Mouse (Mus musculus): ENCODE data around the gene Grm5. TPM values are rescaled to one million over a fixed set of nuclear protein-coding genes. Genes with fewer than 3 reads are reported as not detected.

The Grm5 gene
- polyA plus RNA-seq, 1 experiment from 2014 or later = not detected

DNA sequence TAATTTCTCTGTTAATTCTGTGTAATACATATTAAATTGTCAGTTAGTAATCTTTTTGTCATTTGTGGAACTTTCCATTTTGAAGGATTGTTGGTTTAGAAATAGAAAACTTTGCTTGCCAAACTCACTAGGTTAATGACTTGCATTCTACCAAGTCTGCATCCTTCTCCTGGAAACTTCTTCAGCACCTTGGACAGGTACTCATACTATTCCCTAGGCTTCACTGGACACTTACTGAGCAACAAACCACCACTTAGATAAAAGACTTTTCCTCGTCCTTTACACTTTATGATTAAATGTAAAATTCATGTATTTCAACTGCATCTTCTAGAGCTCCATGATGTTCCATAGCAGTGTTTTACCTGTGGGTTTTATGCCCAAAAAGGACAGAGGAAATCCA, 4.0 kb downstream of the Grm5 start:
- Histone ChIP-seq H3K4me1 (replicated peaks; ENCODE audit: control insufficient read depth, insufficient read depth, low read length) (no peaks in the 10 kb centered on the region), H3K9ac (ENCODE audit: low read depth, low read length) (no peak overlapping the region), H3K4me3 (ENCODE audit: low read depth, low read length) (no peak overlapping the region), H3K27me3 (replicated peaks; ENCODE audit: control insufficient read depth, insufficient read depth, low read length) (no peaks in the 10 kb centered on the region; the same call in 1 of the 2 replicates), H3K4me2 (replicated peaks; ENCODE audit: low read depth) (no peak overlapping the region), H3K9me3 (ENCODE audit: control insufficient read depth) (no peaks in the 10 kb centered on the region), H3K27ac (ENCODE audit: low read depth, low read length) (no peak overlapping the region), H3K36me3 (ENCODE audit: control insufficient read depth, insufficient read depth) (no peaks in the 10 kb centered on the region)
- ATAC-seq = no peak
- no peak for TF ChIP-seq CTCF (IDR thresholded peaks at IDR 0.05; ENCODE audit: low read depth)
- WGBS = 21% methylated on average over 1 of the region's 1 CpGs

DNA sequence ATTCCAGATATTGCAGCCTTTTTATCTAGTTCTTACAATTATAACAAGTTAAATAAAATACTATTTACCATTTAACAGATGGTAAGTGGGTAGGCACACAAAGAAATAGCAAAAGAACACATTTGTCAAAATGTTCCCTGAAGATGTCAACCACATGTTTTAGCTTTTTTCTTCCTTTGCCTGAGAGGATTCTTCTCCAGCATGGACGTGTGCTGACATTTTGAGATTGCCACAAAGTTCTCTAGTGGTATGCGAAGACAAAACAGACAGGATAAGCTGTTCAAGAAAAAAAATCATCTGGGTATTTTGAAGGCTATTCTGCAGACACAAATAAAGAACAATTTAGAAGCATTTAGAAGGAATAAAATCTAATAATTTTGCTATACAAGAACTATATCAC, 42.3 kb downstream of the Grm5 start:
- Histone ChIP-seq H3K27ac (ENCODE audit: low read depth, low read length) (no peak overlapping the region), H3K36me3 (ENCODE audit: control insufficient read depth, insufficient read depth) (no peaks in the 10 kb centered on the region), H3K9me3 (ENCODE audit: control insufficient read depth) (no peaks in the 10 kb centered on the region), H3K9ac (ENCODE audit: low read depth, low read length) (no peak overlapping the region), H3K4me1 (replicated peaks; ENCODE audit: control insufficient read depth, insufficient read depth, low read length) (no peaks in the 10 kb centered on the region), H3K4me2 (replicated peaks; ENCODE audit: low read depth) (no peak overlapping the region), H3K4me3 (ENCODE audit: low read depth, low read length) (no peak overlapping the region), H3K27me3 (replicated peaks; ENCODE audit: control insufficient read depth, insufficient read depth, low read length) (no peaks in the 10 kb centered on the region)
- no peak for TF ChIP-seq CTCF (IDR thresholded peaks at IDR 0.05; ENCODE audit: low read depth)
- WGBS = 71% methylated on average over 2 of the region's 2 CpGs
- no peak for ATAC-seq

DNA sequence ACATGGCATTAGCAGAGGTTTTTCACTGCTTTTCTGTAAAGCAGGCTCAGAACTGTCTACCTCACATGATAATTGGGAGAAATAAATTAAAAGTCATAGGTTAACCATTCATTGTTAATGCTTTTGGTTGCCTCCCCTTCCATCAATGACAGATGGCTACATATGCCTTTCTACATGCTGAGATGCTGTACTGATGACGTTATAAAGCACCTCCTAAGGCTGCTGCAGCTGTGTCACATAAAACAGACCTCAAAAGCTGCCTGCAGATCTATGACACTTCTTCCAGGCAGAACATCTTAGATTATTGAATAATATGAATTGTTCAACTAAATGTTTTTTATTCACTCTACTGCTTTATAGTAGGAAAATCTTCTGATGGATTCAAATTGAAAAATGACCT, 51.6 kb downstream of the Grm5 start:
- H3K36me3 ChIP-seq (ENCODE audit: control insufficient read depth, insufficient read depth) = no peaks in the 10 kb centered on the region
- no peak for TF ChIP-seq CTCF (IDR thresholded peaks at IDR 0.05; ENCODE audit: low read depth)
- ATAC-seq = no peak
- no peaks in the 10 kb centered on the region for H3K9me3 ChIP-seq (ENCODE audit: control insufficient read depth)
- 45% methylated on average over 1 of the region's 1 CpGs for WGBS
- H3K4me1 ChIP-seq (replicated peaks; ENCODE audit: control insufficient read depth, insufficient read depth, low read length) = no peaks in the 10 kb centered on the region
- H3K27me3 ChIP-seq (replicated peaks; ENCODE audit: control insufficient read depth, insufficient read depth, low read length) = no peaks in the 10 kb centered on the region
- no peak overlapping the region for H3K27ac ChIP-seq (ENCODE audit: low read depth, low read length)
- H3K4me3 ChIP-seq (ENCODE audit: low read depth, low read length) = no peak overlapping the region
- H3K4me2 ChIP-seq (replicated peaks; ENCODE audit: low read depth) = no peak overlapping the region
- no peak overlapping the region for H3K9ac ChIP-seq (ENCODE audit: low read depth, low read length)

DNA sequence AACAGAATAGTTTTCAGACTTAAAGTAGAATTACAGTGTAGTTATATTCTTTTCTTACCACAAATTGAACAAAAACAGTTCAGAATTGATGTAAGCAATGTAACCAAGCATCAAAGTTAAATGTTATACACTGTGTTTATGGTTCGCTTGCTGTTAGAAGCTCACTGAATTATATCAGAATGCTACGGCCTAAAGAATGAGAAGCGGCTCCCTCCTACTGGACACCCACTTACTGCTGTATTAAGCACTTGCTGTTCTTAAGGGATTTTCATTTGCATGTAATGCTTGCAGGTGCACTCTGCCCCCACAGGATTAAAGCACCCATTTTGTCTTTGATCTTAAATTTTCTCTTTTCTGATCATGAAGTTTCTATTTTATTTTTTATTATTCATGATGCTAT, 66.6 kb downstream of the Grm5 start:
- H3K4me2 ChIP-seq (replicated peaks; ENCODE audit: low read depth) = no peak overlapping the region
- no peak overlapping the region for H3K9ac ChIP-seq (ENCODE audit: low read depth, low read length)
- WGBS = 81% methylated on average over 3 of the region's 3 CpGs
- no peak overlapping the region for H3K27ac ChIP-seq (ENCODE audit: low read depth, low read length)
- TF ChIP-seq CTCF (IDR thresholded peaks at IDR 0.05; ENCODE audit: low read depth) = no peak
- no peak for ATAC-seq
- no peak overlapping the region for H3K4me3 ChIP-seq (ENCODE audit: low read depth, low read length)
- H3K27me3 ChIP-seq (replicated peaks; ENCODE audit: control insufficient read depth, insufficient read depth, low read length) = no peaks in the 10 kb centered on the region
- no peaks in the 10 kb centered on the region for H3K36me3 ChIP-seq (ENCODE audit: control insufficient read depth, insufficient read depth)
- no peaks in the 10 kb centered on the region for H3K9me3 ChIP-seq (ENCODE audit: control insufficient read depth)
- H3K4me1 ChIP-seq (replicated peaks; ENCODE audit: control insufficient read depth, insufficient read depth, low read length) = no peaks in the 10 kb centered on the region

DNA sequence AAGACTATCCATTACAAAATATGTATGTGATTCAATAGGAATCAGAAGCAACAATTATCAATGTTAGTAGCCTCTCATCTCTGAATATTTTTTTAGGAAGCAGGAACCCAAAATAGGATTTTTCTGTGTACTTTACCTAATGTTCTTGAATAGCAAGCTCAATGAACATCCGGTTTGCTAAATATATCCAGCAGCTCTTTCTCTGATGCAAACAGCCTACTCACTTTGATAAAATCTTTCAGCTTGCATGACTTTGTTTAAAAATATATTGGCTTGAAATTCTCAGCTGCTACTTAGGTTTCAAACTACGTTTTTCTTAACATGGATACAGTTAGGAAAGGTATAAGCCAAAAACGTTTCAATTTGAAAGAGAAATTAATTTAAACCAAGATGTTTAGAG, 77.8 kb downstream of the Grm5 start:
- Histone ChIP-seq H3K9ac (ENCODE audit: low read depth, low read length) (no peak overlapping the region), H3K27ac (ENCODE audit: low read depth, low read length) (no peak overlapping the region), H3K27me3 (replicated peaks; ENCODE audit: control insufficient read depth, insufficient read depth, low read length) (no peaks in the 10 kb centered on the region), H3K4me3 (ENCODE audit: low read depth, low read length) (no peak overlapping the region), H3K9me3 (ENCODE audit: control insufficient read depth) (no peaks in the 10 kb centered on the region), H3K4me2 (replicated peaks; ENCODE audit: low read depth) (no peak overlapping the region), H3K36me3 (ENCODE audit: control insufficient read depth, insufficient read depth) (no peaks in the 10 kb centered on the region), H3K4me1 (replicated peaks; ENCODE audit: control insufficient read depth, insufficient read depth, low read length) (no peaks in the 10 kb centered on the region)
- no peak for TF ChIP-seq CTCF (IDR thresholded peaks at IDR 0.05; ENCODE audit: low read depth)
- 52% methylated on average over 3 of the region's 3 CpGs for WGBS
- ATAC-seq = no peak

DNA sequence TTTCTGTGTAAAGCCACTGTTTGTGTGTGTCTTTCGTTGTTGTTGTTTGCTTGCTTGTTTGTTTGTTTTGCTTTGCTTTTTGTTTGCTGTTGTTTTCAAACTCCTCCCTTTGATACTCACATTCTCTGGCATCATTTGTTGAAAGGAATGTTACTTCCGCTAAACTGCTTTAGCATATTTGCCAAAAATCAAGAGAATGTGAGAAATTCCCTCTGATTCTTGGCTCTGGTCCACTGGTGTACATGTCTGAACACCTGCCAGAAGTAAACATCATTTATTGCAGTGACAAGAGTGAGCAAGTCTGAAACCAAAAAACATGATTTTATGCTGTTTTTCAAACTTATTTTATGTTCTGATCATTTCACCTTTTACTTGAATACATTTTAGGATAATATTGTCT, 80.1 kb downstream of the Grm5 start:
- Histone ChIP-seq H3K36me3 (ENCODE audit: control insufficient read depth, insufficient read depth) (no peaks in the 10 kb centered on the region), H3K9ac (ENCODE audit: low read depth, low read length) (no peak overlapping the region), H3K27ac (ENCODE audit: low read depth, low read length) (no peak overlapping the region), H3K4me1 (replicated peaks; ENCODE audit: control insufficient read depth, insufficient read depth, low read length) (no peaks in the 10 kb centered on the region), H3K9me3 (ENCODE audit: control insufficient read depth) (no peaks in the 10 kb centered on the region), H3K4me3 (ENCODE audit: low read depth, low read length) (no peak overlapping the region), H3K4me2 (replicated peaks; ENCODE audit: low read depth) (no peak overlapping the region), H3K27me3 (replicated peaks; ENCODE audit: control insufficient read depth, insufficient read depth, low read length) (no peaks in the 10 kb centered on the region)
- no peak for ATAC-seq
- 72% methylated on average over 2 of the region's 2 CpGs for WGBS
- TF ChIP-seq CTCF (IDR thresholded peaks at IDR 0.05; ENCODE audit: low read depth) = no peak

DNA sequence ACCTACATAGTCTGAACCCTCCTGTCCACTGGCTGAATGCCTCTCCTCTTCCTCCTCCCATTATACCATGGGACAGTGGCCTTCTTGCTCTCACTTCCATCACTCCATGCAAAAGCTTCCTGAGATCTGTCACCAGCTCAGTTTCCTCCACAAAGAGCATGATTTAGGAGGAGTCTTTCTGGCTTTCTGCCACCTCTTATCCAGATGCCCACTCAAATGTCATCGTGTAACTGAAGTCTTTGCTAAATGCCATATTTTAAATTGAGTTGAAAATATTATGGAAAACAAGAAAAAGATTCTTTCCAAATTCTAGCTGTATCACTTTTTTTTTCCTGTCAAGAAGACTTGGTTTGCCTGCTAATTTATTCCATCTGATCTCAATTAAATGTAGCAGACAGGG, 132.4 kb downstream of the Grm5 start:
- no peak for TF ChIP-seq CTCF (IDR thresholded peaks at IDR 0.05; ENCODE audit: low read depth)
- Histone ChIP-seq H3K4me3 (ENCODE audit: low read depth, low read length) (no peak overlapping the region), H3K4me1 (replicated peaks; ENCODE audit: control insufficient read depth, insufficient read depth, low read length) (no peaks in the 10 kb centered on the region), H3K27me3 (replicated peaks; ENCODE audit: control insufficient read depth, insufficient read depth, low read length) (no peaks in the 10 kb centered on the region), H3K27ac (ENCODE audit: low read depth, low read length) (no peak overlapping the region), H3K4me2 (replicated peaks; ENCODE audit: low read depth) (no peak overlapping the region), H3K9ac (ENCODE audit: low read depth, low read length) (no peak overlapping the region), H3K36me3 (ENCODE audit: control insufficient read depth, insufficient read depth) (no peaks in the 10 kb centered on the region), H3K9me3 (ENCODE audit: control insufficient read depth) (no peaks in the 10 kb centered on the region)
- 60% methylated on average over 1 of the region's 1 CpGs for WGBS
- no peak for ATAC-seq
